Mouse (Mus musculus) CH12.LX (cell line): ENCODE results near the gene Srsf5.
A peak's percentile ranks its signal among the peaks of the same experiment; 100 is the strongest.

Experiments
- CTCF ChIP-seq, 2 experiments: IDR thresholded peaks in 1 of 2; conservative IDR thresholded peaks in 1 of 2; 2 replicates each; pipeline ENCODE4 v1.5.1; 2011 to 2012; ENCODE audit warnings: low read depth in 2 of 2, low read length in 2 of 2, improper control_type of control experiment in 1 of 2, inconsistent platforms in 1 of 2, mild to moderate bottlenecking in 1 of 2, moderate library complexity in 1 of 2
- EP300 ChIP-seq: IDR thresholded peaks from 2 replicates; pipeline ENCODE4 v1.6.1; 2011; ENCODE audit warnings: low read length, improper control_type of control experiment
- ETS1 ChIP-seq: conservative IDR thresholded peaks from 2 replicates; pipeline ENCODE4 v1.6.1; 2012; ENCODE audit warnings: low read depth, mild to moderate bottlenecking, inconsistent platforms, low read length, improper control_type of control experiment, moderate library complexity
- JUN ChIP-seq: IDR thresholded peaks from 2 replicates; pipeline ENCODE4 v1.6.1; 2011; ENCODE audit warnings: low read depth, mild to moderate bottlenecking, low read length, improper control_type of control experiment, moderate library complexity; ENCODE audit not compliant: insufficient read depth
- MAFK ChIP-seq: IDR thresholded peaks from 2 replicates; pipeline ENCODE4 v1.6.1; 2011; ENCODE audit warnings: low read length, improper control_type of control experiment; ENCODE audit not compliant: insufficient replicate concordance
- MAX ChIP-seq: IDR thresholded peaks from 2 replicates; pipeline ENCODE4 v1.6.1; 2011; ENCODE audit warnings: low read length, improper control_type of control experiment
- ZNF384 ChIP-seq: IDR thresholded peaks from 2 replicates; pipeline ENCODE4 v1.6.1; 2012; ENCODE audit warnings: low read depth, low read length, improper control_type of control experiment, inconsistent platforms

- no peak for TF ChIP-seq ETS1
- TF ChIP-seq CTCF (conservative IDR thresholded peaks at IDR 0.05 in 1 of 2, IDR thresholded peaks at IDR 0.05 in 1 of 2; ENCODE audit: low read depth in 2 of 2, low read length in 2 of 2): peak; percentile 49 to 75
- TF ChIP-seq MAFK: no peak
- TF ChIP-seq ZNF384: peak; percentile 58
- no peak for TF ChIP-seq JUN
- TF ChIP-seq EP300: no peak
- no peak for TF ChIP-seq MAX
These were observed 27.5 kb upstream of the Srsf5 start for GRCm38 (mm10) chr12:80917764-80918163.
